Mouse (Mus musculus) gastrocnemius, postnatal 10 days (tissue): ENCODE measurements around the gene Specc1l. TPM values are rescaled to one million over a fixed set of nuclear protein-coding genes. Genes with fewer than 3 reads are reported as not detected.
A peak's percentile ranks its signal among the peaks of the same experiment; 100 is the strongest.
"Not testable (repeated sequence)": the region's sequence is repeated elsewhere in the genome, so short reads cannot be mapped to it uniquely, and the experiment has no call there.

Experiments used
- DNase-seq: peaks from one replicate; pipeline ENCODE4 v3.0.0; 2021; ENCODE audit warnings: mixed read lengths
- total RNA-seq, 2 experiments: library from RNA; stranded (reverse); gene quantifications; 2 replicates each; pipeline ENCODE4 v1.2.3; 2021

Gene Specc1l
- total RNA-seq, 2 experiments from 2014 or later: 34.3 to 36.2 TPM

- peak; percentile 82 for DNase-seq
These were observed 105.3 kb downstream of the Specc1l start for GRCm38 (mm10) chr10:75316908-75317761.

- DNase-seq: no peak
These were observed 106.3 kb downstream of the Specc1l start for GRCm38 (mm10) chr10:75318206-75318605.

GRCm38 (mm10) chr10:75320321-75320720 is 108.4 kb downstream of the Specc1l start:
- no peak for DNase-seq

- no peak for DNase-seq
These were observed 111.1 kb downstream of the Specc1l start for GRCm38 (mm10) chr10:75322966-75323365.

- no peak for DNase-seq
These were observed 112.1 kb downstream of the Specc1l start for GRCm38 (mm10) chr10:75323986-75324385.

GRCm38 (mm10) chr10:75324391-75324790 is 112.5 kb downstream of the Specc1l start:
- DNase-seq: no peak

GRCm38 (mm10) chr10:75325821-75326220 is 113.9 kb downstream of the Specc1l start:
- no peak for DNase-seq

- DNase-seq: no peak
These were observed 114.7 kb downstream of the Specc1l start for GRCm38 (mm10) chr10:75326553-75326952.

- no peak for DNase-seq
These were observed 115.2 kb downstream of the Specc1l start for GRCm38 (mm10) chr10:75327081-75327480.

GRCm38 (mm10) chr10:75328201-75328704 is 116.4 kb downstream of the Specc1l start:
- DNase-seq: no peak

- no peak for DNase-seq
These were observed 120.4 kb downstream of the Specc1l start for GRCm38 (mm10) chr10:75332268-75332667.

- DNase-seq: no peak
These were observed 121.4 kb downstream of the Specc1l start for GRCm38 (mm10) chr10:75333176-75333776.

GRCm38 (mm10) chr10:75334175-75334574 is 122.3 kb downstream of the Specc1l start:
- no peak for DNase-seq

GRCm38 (mm10) chr10:75335075-75335474 is 123.2 kb downstream of the Specc1l start:
- no peak for DNase-seq

- DNase-seq: no peak
These were observed 125.4 kb downstream of the Specc1l start for GRCm38 (mm10) chr10:75337231-75337630.

- DNase-seq: no peak
These were observed 127.0 kb downstream of the Specc1l start for GRCm38 (mm10) chr10:75338852-75339251.

- DNase-seq: no peak
These were observed 127.5 kb downstream of the Specc1l start for GRCm38 (mm10) chr10:75339377-75339776.

- DNase-seq: no peak
These were observed 130.1 kb downstream of the Specc1l start for GRCm38 (mm10) chr10:75341936-75342335.

- DNase-seq: not testable (repeated sequence)
These were observed 132.7 kb downstream of the Specc1l start for GRCm38 (mm10) chr10:75344563-75344962.

- DNase-seq: no peak
These were observed 133.4 kb downstream of the Specc1l start for GRCm38 (mm10) chr10:75345265-75345664.

GRCm38 (mm10) chr10:75350564-75350963 is 138.7 kb downstream of the Specc1l start:
- DNase-seq: no peak

- DNase-seq: no peak
These were observed 140.7 kb downstream of the Specc1l start for GRCm38 (mm10) chr10:75352541-75352940.

- not testable (repeated sequence) for DNase-seq
These were observed 142.0 kb downstream of the Specc1l start for GRCm38 (mm10) chr10:75353838-75354241.
